Comparison of ENCODE assay signal across 11 mouse cellular contexts in genomic region chr5:22641233-22641632, GRCm38 (mm10).
A peak's percentile ranks its signal among the peaks of the same experiment; 100 is the strongest.
DNase-seq lines count a peak whose midpoint lies in the region; ATAC-seq and TF ChIP-seq lines count a peak whose summit lies in the region.
"Had no signal": no experiment of that assay in that cellular context is flagged by ENCODE, and none has a peak within 500 bp of the region (broad histone marks: within the 10 kb centered on the region; RNA-seq: fewer than 3 reads in every experiment).

No protein-coding gene starts in this region.

- H3K27me3 ChIP-seq in embryonic facial prominence, embryonic 11.5 days (ENCODE audit: control insufficient read depth, insufficient read depth, low read length) = no peaks in the 10 kb centered on the region
- no peaks in the 10 kb centered on the region for H3K27me3 ChIP-seq in embryonic facial prominence, embryonic 10.5 days (replicated peaks; ENCODE audit: low read depth, poor library complexity, severe bottlenecking)
- H3K27me3 ChIP-seq in E14TG2a.4 (ENCODE audit: insufficient read depth, low read length) = no peaks in the 10 kb centered on the region

- H3K4me2 ChIP-seq in embryonic facial prominence, embryonic 11.5 days (ENCODE audit: low read depth, low read length) = no peak overlapping the region
- H3K4me2 ChIP-seq: heart, embryonic 11.5 days had no signal

- no peaks in the 10 kb centered on the region for H3K4me1 ChIP-seq in embryonic facial prominence, embryonic 11.5 days (ENCODE audit: control insufficient read depth, insufficient read depth, low read length)
- H3K4me1 ChIP-seq in embryonic facial prominence, embryonic 10.5 days = no peaks in the 10 kb centered on the region
- H3K4me1 ChIP-seq in E14TG2a.4 (replicated peaks; ENCODE audit: low read depth, low read length) = no peaks in the 10 kb centered on the region

- no peaks in the 10 kb centered on the region for H3K36me3 ChIP-seq in embryonic facial prominence, embryonic 11.5 days (replicated peaks; ENCODE audit: control insufficient read depth, insufficient read depth, low read depth, low read length)
- no peaks in the 10 kb centered on the region for H3K36me3 ChIP-seq in embryonic facial prominence, embryonic 10.5 days (replicated peaks)
- H3K36me3 ChIP-seq in E14TG2a.4 (ENCODE audit: insufficient read depth, low read length) = no peaks in the 10 kb centered on the region

- H3K27ac ChIP-seq in embryonic facial prominence, embryonic 11.5 days (replicated peaks; ENCODE audit: low read depth, low read length) = no peak overlapping the region
- H3K27ac ChIP-seq in embryonic facial prominence, embryonic 10.5 days (replicated peaks) = no peak overlapping the region

- peak; percentile 18 for DNase-seq in embryonic facial prominence, embryonic 11.5 days (ENCODE audit: low spot score)
- DNase-seq in embryonic facial prominence, embryonic 10.5 days (ENCODE audit: low spot score) = no peak
- DNase-seq in left cerebral cortex, adult 11 months (ENCODE audit: low spot score) = peak; percentile 10
- DNase-seq in left cerebral cortex, adult 18-20 months (ENCODE audit: low spot score in 2 of 2) = no peak
- no peak for DNase-seq in ovary, adult 18-20 months (ENCODE audit: low spot score)
- no peak for DNase-seq in urinary bladder, adult 2 months (ENCODE audit: low spot score)

- no peak for ATAC-seq in embryonic facial prominence, embryonic 11.5 days (replicated peaks; ENCODE audit: insufficient number of reproducible peaks, low FRiP score, low TSS enrichment, low read depth)
- 0 out of 2 replicates have a peak, but pooled peaks have one; percentile 31 for ATAC-seq in megakaryocyte progenitor cell, adult 5-6 weeks (replicated peaks; ENCODE audit: poor library complexity)
- ATAC-seq: inflammation-experienced regulatory T-cells, adult 6 months; midbrain, embryonic 16.5 days had no signal

- no peaks in the 10 kb centered on the region for H3K9me3 ChIP-seq in embryonic facial prominence, embryonic 11.5 days (replicated peaks; ENCODE audit: control insufficient read depth, low read length)
- no peaks in the 10 kb centered on the region for H3K9me3 ChIP-seq in embryonic facial prominence, embryonic 10.5 days
- peaks cover 19% of the 10 kb centered on the region for H3K9me3 ChIP-seq in E14TG2a.4 (ENCODE audit: low read length)

- no peak overlapping the region for H3K9ac ChIP-seq in embryonic facial prominence, embryonic 11.5 days (replicated peaks; ENCODE audit: low read length)

- no peak overlapping the region for H3K4me3 ChIP-seq in embryonic facial prominence, embryonic 11.5 days (ENCODE audit: low read depth, low read length)
- no peak overlapping the region for H3K4me3 ChIP-seq in embryonic facial prominence, embryonic 10.5 days
- H3K4me3 ChIP-seq in E14TG2a.4 (replicated peaks; ENCODE audit: low read length) = no peak overlapping the region

- TF ChIP-seq CTCF in E14TG2a.4 (conservative IDR thresholded peaks at IDR 0.05; ENCODE audit: low read length) = peak; percentile 37

Comparison
In these comparisons a context has a peak if more than half of its experiments do, and no peak if none do; other contexts are left out.
1. DNase-seq: peak in embryonic facial prominence, embryonic 11.5 days (single experiment) and left cerebral cortex, adult 11 months (single experiment); none in embryonic facial prominence, embryonic 10.5 days (single experiment), left cerebral cortex, adult 18-20 months (0 of 2), ovary, adult 18-20 months (single experiment) and urinary bladder, adult 2 months (single experiment).